Mouse (Mus musculus): ENCODE measurements around the gene Sh3kbp1.

Sh3kbp1 gene

DNA sequence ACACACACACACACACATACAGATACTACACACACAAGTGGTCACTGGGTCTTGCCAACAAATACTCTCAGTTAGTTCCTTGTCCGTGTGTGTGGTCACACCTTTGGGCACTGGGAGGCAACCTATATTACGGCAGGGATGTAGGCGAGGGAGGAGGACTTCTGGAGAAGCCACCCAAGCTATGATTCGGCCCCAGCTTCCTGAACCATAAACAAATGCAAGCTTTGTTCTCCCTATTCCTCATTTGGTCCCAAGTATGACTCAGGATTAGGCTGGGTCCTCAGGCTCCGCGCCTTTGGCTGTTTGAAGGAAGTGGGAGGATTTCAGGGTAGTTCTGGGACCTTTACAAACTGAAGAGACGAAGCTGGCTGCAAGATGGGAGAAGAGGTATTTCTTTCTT, 213.2 kb downstream of the Sh3kbp1 start:
- DNase-seq, result no peak

DNA sequence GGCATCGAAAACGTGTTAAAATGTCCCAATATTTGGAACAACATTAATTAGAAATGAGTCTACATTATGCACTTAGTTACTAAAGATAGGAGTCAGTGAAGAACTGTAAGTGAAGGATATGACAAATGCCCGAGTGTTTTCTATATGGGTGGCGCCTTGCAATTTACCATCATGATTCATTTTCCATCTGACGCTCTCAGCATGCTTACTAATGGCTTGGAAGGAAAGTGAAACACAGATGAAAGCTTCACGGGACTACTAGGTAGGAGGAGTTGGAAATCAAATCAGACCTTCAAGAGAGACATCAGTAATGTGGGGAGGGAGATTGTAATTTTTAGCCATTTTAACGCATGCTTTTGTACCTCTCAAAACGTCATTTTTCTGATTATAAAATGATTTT, 223.7 kb downstream of the Sh3kbp1 start:
- no peak for DNase-seq

DNA sequence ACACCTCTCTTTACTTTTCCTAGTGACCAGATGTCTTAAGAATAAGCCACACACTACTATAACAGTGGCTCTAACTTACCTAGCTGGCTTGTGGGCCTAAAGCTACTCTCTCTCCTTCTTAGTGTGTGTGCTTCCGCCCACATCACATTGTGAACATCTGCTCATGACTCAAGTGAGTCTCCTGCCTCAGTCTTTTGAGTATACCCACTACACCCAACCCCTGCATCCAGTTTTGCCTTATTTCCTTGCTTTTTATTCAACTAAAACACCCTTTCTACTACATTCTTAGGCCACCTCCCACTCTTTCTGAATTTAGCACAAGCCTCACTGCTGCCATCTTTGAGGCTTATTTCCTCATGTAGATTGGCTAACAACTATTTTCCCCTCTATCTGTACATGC, 229.8 kb downstream of the Sh3kbp1 start:
- no peak for DNase-seq

DNA sequence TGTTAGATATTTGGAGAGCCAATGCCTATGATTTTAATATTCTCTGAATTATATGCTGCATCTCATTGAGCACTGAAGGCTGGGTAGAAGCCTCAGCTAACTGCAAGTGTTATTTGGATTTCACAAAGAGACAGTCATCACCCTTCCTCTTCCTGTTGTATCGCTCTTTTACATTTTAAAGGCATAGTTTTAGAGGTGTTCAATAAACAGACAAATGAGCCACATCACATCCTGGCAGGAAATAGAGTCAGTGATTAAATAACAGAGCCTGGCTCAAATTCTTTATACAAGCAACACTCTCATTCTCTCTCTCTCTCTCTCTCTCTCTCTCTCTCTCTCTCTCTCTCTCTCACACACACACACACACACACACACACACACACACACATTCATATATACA, 231.1 kb downstream of the Sh3kbp1 start:
- no peak for DNase-seq

DNA sequence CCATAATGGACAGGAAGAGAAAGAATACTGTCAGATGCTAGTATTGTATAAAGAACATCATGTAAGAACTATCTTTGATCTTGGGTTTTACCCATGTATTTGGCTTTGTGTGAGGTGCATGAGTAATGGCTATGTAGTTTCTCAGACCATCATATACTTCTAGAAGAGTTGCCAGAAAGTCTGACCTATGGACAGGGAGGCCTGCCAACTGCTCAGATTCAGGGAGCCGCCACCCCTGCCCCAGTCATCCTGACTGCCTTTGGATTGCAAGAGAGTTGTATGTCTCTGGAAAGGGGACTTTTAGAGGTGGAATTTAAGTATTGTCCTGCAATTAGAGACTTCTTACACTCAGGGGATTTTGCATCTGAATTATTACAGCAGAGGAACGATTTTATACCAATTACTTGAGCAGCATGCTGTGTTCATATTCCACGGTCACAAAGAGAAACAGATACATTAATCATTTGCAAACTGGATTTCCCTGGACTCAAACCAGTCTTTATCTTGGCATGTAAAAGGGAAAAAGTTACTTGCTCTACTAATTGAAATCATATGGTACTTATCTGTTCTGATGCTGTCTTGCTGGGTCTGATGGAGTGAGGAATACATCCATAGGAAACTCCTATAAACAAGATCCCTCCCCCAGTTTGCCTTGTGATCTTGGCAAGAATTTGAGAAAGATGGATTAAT, 233.9 kb downstream of the Sh3kbp1 start:
- DNase-seq, result no peak

DNA sequence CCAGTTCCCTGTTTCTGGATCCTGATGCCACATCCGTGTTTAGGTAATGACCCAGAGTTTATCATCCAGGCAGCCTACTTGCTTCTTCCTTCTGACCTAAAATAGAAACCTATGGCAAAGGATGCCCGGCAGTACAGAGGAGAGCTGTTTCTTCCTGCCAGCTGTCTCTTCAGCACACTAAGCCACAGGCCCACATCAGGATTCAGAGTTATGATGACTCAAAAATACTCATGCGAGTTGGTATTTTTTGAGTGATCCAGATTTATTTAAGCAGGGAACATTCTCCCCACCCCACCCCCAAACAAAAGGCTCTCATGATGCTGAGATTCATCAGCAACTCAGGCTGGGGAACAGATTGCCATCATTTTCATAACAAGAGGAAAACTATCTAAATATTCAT, 240.6 kb downstream of the Sh3kbp1 start:
- no peak for DNase-seq

DNA sequence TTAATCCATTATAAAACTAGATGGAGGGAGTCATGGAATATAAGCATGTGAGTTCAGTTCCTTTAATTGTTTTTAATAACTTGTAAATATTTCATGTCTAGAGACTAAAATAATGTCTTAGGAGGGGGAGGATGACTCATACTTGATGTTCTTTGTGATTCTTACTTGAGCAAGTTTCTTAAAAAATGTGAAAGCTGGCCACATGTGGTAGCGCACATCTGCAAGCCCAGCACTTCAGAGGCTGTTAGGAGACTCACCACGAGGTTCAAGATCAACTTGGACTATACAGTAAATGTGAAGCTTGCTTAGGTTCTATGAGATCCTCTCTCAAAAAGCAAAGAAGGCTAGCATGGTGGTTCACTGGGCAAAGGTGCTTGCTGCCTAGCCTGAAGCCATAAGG, 245.4 kb downstream of the Sh3kbp1 start:
- DNase-seq, result no peak

DNA sequence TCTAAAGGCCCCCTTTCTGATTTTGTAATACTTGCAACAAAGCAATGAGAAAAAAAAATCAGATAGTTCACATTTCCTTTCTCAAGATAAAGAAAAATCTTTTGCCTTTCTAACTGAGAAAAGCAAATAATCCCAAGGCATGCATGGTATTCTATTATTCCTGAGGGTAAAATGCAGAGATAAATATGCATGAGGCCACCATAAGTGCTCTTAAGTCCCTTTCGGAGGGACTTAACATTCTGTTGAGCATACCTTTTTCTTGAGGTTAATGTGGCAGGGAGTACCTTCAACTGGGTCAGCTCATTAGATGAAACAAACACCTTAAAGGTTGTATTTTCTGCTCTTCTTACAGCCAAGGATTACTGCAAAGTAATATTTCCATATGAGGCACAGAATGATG, 250.7 kb downstream of the Sh3kbp1 start:
- no peak for DNase-seq

DNA sequence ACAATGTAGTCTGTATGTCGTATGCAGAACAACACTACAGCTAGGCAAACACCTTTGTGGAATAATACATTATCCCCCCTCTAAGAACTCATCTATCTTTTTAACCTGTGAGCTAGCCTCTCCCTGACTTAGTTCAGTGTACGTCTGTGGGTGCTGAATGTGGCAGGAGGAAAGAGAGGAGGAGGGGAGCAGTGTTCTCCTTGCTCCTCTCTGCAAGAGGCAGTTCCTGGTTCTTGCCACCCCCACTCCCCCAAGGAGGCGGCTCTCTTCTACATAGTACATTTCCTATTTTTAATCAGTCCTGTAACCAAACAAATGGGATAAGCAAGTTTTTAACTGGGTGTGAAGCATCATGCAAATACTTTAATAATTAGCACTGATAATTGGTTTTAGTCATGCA, 252.4 kb downstream of the Sh3kbp1 start:
- no peak for DNase-seq

DNA sequence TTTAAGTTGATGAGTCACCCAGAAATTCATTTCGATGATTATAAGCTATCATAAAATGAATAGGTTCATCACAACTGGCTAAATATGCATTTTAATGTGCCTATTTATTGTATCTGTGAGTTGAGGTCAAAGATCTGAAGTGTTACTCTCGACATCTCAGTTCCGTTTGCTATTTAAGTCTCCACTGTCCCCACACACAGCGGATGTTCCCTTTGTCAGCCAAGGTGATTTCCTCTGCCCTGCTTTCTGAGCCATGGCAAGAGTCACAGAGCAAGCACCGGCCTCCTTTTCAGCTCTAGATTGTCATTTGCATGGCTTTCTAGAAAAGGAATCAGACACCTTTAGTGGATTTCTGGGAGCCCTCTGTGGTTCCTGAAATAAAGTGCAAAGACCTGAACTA, 254.5 kb downstream of the Sh3kbp1 start:
- DNase-seq, result no peak

DNA sequence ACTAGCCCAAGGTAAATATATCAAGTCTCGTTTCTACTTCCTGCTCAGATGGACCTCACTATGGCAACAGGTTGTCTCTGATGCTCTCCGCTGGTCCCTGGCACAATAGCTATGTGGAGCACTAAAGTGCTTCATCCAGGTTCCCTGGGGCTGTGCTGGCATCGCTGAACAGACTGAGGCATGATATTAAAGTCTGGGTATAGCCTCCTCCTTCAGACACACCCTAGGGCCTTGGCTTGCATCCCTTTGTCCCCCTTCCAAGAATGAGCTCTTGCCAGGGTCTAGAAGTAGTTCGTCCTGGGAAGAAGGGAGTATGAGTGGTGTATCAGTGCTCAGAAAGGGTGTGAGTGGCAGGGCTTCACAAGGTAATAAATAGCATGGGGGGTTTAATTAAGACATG, 269.5 kb downstream of the Sh3kbp1 start:
- no peak for DNase-seq

DNA sequence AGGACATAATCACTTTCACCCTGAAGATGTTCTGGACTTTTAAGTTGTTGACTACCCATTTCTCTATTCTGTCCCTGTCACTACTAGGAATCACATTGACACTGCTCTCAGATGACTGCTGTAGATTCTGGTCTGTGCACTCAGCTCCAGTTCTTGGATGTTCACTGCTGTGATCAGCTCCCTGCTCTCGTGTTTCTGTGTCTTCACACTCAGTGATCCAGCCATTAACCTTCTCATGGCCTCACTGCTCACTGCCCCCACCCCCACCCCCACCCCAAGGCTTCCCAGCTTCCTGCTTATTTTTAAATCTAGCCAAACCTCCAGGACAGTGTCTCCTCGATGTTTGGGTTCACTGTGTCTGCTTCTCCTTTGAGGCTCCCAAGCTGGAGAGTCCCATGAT, 271.0 kb downstream of the Sh3kbp1 start:
- DNase-seq, result no peak

DNA sequence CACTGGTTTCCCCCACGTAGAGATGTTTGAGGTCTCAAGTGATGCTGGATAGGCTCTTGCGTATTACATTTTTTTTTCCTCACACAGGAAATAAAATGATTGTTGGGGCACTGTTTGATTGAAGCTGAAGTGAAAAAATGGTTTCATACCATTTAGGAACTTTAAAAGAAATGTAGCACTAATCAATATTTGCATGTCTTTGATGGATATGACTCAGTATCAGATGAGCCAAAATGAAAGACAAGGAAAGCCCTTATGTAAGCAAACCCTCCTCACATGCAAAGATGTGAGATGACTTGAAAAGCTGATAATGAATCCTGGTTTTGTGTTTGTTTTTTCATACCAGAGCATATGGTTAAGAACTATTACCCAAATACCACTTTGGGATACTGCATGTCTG, 272.0 kb downstream of the Sh3kbp1 start:
- DNase-seq, result no peak

DNA sequence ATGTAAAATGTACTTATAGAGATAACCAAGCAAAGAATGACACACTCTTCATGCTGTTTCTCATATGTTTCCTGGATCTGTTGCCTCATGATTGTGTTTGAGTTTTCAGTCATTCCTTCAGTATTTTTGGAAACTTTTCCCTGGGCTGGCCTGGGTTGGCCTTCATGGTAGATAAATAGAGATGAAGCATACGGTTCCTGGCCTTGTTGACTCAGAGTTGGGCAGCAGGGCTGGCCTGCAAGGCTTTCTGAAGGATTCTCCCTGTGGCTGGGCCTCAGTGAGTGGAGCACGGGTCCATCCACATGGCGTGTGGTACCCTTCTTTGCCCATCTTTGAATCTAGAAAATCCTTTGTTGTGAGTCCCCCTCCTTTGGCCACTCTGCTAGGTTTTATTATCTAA, 276.3 kb downstream of the Sh3kbp1 start:
- DNase-seq, result no peak

DNA sequence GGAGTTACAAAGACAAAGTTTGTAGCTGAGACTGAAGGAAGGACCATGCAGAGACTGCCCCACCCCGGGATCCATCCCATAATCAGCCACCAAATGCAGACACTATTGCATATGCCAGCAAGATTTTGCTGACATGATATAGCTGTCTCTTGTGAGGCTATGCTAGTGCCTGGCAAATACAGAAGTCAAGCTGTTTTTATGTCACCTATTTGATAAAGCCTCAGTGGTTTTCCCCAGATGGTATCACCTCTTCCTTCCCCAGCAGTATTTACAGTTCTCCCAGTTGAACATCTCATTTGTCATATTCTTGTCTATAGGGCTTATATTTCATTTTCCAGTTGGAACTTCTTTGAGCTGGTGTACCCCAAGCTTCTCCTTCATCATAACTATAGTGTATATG, 280.6 kb downstream of the Sh3kbp1 start:
- DNase-seq, result no peak

DNA sequence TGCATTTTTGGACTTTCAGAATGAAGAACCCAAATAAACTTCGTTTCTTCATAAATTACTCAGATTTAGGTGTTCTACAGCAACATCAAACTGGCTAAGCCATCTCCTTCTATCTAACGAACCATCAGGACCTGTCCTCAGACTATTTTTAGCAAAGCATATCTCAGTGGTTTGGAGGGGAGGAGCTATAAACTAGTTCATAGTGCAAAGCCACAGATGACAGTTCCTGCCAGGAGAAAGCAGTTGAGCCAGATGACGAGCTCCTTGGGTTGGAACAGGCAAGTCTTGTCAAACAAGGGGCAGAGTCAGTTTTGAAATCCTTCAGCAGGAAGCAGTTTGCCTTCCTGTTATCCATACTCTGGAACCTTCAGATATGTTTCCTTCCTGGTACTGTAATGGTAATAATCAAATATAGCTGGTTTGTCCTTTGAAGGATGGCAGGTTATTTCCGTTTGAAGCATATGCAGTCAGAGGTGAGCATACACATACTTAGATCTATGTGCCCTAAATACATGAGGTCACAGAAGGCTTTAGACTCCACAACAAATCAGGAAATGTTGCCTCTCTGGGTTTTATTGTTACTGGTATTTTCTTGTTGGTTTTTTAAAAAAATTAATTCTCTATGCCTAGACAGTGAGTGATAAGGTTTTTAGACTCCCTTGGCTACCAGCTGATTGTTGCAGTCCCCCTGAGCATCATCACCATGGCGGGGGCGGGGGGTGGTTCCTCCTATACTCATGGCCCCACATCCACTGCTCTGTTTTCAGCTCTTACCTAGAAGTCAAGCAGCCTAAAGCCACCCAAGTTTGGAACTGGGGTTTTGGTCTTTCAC, 282.6 kb downstream of the Sh3kbp1 start:
- no peak for DNase-seq

DNA sequence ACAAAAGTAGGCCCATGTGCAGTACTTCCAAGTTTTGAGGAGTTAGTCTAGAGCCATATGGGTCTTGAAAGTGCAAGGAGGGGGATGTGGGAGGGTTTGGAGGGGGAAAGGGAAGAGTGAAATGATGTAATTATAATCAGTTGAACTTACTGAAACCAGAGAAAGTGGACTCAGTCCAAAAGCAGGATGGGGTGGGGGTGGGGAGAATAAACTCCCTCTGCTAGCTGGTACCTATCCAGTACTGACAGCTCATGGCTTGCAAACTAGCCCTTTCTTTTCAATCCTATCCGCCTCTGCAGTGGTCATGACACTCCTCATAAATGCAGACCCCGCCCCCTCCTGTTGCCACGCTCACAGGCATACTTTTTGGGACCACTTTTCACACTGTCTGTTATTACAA, 283.5 kb downstream of the Sh3kbp1 start:
- DNase-seq, result no peak

DNA sequence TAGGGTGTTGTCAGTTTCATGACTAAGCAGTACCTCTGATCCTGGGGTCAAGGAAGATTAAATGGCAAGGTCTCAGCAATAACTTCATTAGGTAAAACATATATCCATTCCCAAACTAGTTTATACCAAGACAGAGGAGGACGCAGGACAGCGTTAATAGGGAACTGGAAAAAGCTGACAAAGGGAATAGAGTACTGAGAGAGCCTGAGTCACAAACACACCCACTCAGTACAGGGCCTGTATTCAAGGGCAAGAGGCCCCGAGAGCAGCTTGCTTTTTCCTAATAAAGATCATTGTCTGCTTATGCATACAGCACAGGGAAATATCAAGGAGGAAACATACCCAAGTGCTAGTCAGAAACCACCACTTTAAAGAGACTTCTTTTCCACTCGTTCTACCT, 284.5 kb downstream of the Sh3kbp1 start:
- no peak for DNase-seq

DNA sequence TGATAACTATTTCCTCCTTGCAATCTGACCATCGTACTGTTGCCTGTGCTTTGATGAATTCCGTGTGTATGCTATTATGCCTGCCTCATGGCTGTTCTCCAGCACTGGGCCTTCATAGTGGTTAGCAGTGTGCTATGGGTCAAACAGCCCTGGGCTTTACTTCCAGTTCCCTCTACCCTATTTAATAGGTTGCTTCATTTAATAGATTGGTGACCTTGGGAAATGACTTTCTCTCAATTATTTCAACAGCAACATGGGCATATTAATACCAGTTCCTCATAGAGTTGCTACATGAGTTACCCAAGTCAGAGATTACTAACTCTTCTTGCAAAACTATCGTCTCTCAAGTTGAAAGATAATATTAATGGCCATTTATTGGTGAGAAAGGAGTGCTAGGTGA, 285.0 kb downstream of the Sh3kbp1 start:
- no peak for DNase-seq

DNA sequence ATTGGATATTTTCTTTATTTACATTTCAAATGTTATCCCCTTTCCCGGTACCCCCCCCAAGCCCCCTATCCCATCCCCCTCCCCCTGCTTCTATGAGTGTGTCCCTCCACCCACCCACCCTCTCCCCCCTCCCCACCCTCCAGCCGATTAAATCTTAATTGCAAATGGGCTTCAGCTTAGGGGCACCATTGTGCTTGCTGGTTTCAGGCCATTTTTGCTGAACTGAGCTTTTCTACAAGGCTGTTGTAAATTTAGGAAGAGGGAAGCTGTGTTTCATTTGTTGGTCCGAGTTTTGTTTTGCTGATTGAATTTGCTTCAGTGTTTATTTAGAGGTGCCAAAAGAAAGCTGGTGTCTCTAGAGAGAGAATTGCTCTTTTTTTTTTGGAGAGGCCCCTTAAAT, 286.4 kb downstream of the Sh3kbp1 start:
- DNase-seq, result no peak

DNA sequence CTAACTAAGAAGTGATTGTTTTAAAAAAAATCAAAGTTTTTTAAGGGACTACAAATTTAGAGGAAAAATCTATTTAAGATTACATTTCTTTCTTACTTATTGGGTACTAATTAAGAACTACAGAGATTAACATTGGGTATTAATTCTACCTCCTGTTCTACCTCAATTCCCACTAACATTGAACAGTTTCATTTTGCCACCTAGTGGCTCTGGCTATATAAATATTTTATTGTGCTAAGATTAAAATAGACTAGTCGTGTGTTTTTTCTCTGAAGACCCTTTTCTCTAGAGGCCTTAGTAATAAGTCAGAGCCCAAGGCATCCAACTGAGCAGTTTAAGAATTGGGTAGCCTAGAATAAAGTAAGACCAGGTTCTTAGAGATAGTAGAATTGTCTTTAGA, 288.1 kb downstream of the Sh3kbp1 start:
- no peak for DNase-seq

DNA sequence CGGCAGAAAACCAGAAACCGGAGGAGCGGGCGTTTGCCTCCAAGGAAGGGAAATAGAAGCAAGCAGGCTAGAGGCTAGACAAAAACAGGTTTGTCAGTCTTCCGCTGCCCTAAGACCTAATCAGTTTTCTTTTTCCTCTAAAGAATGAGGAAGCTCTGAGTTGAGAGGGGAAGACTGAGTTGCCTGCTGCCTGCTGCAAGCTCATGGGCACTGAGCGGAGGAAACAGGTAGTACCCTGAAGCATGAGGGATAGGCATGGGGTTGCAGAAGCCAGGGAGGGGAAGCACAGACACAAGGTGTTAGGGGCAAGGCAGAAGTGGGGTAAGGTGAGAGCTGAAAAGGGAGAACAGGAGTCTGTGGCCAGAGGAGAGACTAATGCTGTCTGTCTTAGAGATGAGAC, 297.7 kb downstream of the Sh3kbp1 start:
- DNase-seq, result no peak

DNA sequence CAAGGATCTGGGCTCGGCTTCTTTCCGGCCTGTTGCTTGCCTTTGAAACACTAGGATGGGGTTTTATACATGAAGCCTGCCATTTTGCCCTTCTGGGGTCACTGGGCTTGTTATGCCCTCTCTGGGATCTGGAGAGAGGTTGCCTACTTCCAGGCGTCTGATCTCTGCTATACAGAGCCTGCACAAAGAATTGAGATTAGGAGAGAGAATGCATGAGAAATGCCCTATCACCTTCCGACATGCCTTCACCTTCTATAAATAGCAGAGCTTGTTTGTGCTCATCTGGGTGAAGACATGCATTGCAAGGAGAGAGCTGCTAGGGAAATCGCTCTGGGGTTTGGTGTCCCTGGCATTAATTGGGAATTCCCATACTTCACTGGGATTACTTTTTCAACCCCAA, 301.1 kb downstream of the Sh3kbp1 start:
- DNase-seq, result no peak

DNA sequence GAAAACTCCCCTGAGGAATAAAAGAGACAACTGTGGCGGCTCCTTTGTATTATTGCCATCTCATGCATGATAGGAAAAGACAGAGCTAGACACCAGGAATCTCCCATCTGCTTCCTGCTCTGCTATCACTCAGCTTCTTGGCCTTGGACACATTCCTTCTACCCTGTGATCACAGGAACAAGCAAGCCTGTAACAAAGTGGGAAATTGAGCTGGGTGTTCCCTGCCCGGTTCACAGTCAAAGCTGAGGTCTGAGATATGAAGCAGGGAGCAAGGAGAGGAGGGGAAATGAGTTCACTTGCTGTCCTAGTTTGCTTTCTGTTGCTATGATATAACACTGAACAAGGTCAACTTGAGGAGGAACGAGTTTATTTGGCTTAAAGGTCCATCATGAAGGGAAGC, 301.8 kb downstream of the Sh3kbp1 start:
- DNase-seq, result no peak

DNA sequence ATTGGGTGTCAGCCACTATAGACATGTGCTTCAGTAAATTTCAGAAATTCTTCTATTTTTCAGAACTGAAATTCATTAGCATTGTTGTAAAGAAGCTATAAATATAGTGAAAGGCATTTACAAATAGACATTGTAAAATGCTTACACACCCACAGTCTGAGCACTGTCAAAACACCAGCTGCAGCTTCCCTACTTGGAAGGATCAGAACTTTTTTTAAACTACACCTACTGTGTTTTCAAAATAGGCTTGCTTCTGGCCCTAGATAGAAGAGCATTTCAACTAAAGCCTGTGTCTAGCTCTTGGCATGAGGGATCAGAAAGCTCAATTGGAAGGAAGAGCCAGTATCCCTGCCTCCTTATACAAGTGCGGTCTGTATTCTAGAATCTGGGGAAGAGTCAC, 305.0 kb downstream of the Sh3kbp1 start:
- no peak for DNase-seq
